Mouse (Mus musculus): ENCODE results near the gene Fam129a. TPM values are rescaled to one million over a fixed set of nuclear protein-coding genes. Genes with fewer than 3 reads are reported as not detected.

The Fam129a gene
- polyA plus RNA-seq, 1 experiment from 2014 or later, result 7.2 TPM

- Histone ChIP-seq H3K36me3 (peaks cover 20% of the 10 kb centered on the region), H3K9ac (no peak overlapping the region), H3K27me3 (no peaks in the 10 kb centered on the region), H3K27ac (no peak overlapping the region), H3K4me3 (no peak overlapping the region), H3K4me1 (peaks cover 30% of the 10 kb centered on the region), H3K9me3 (no peaks in the 10 kb centered on the region), H3K4me2 (no peak overlapping the region)
- 35% methylated on average over 2 of the region's 2 CpGs for WGBS
- ATAC-seq (ENCODE audit: insufficient number of reproducible peaks, insufficient read depth, low FRiP score, low TSS enrichment, low read depth), result no peak
Measured at GRCm38 (mm10) chr1:151758991-151759390, 188.0 kb downstream of the Fam129a start.

- Histone ChIP-seq H3K36me3 (peaks cover 23% of the 10 kb centered on the region), H3K27me3 (no peaks in the 10 kb centered on the region), H3K27ac (no peak overlapping the region), H3K4me1 (peaks cover 11% of the 10 kb centered on the region), H3K9ac (no peak overlapping the region), H3K9me3 (no peaks in the 10 kb centered on the region), H3K4me3 (no peak overlapping the region), H3K4me2 (no peak overlapping the region)
- no peak for ATAC-seq (ENCODE audit: insufficient number of reproducible peaks, insufficient read depth, low FRiP score, low TSS enrichment, low read depth)
- WGBS, result 55% methylated on average over 3 of the region's 3 CpGs
Measured at GRCm38 (mm10) chr1:151764236-151764635, 193.2 kb downstream of the Fam129a start.

- ATAC-seq (ENCODE audit: insufficient number of reproducible peaks, insufficient read depth, low FRiP score, low TSS enrichment, low read depth), result no peak
- 70% methylated on average over 2 of the region's 2 CpGs for WGBS
- no peak overlapping the region for H3K4me2 ChIP-seq
Measured at GRCm38 (mm10) chr1:151766166-151766565, 195.2 kb downstream of the Fam129a start.

GRCm38 (mm10) chr1:151766976-151767654 lies 196.1 kb downstream of the Fam129a start:
- Histone ChIP-seq H3K27me3 (no peaks in the 10 kb centered on the region), H3K36me3 (peaks cover 21% of the 10 kb centered on the region), H3K4me3 (no peak overlapping the region), H3K27ac (no peak overlapping the region), H3K9me3 (no peaks in the 10 kb centered on the region), H3K4me2 (no peak overlapping the region), H3K9ac (no peak overlapping the region), H3K4me1 (peaks cover 6% of the 10 kb centered on the region; the same call in 1 of the 2 replicates)
- WGBS, result 60% methylated on average over 3 of the region's 3 CpGs
- no peak for ATAC-seq (ENCODE audit: insufficient number of reproducible peaks, insufficient read depth, low FRiP score, low TSS enrichment, low read depth)

More at GRCm38 (mm10) chr1:151766166-151766565, 195.2 kb downstream of the Fam129a start:
- Histone ChIP-seq H3K4me3 (no peak overlapping the region), H3K9me3 (no peaks in the 10 kb centered on the region), H3K9ac (no peak overlapping the region), H3K27ac (no peak overlapping the region), H3K27me3 (no peaks in the 10 kb centered on the region), H3K36me3 (peaks cover 22% of the 10 kb centered on the region), H3K4me1 (peaks cover 6% of the 10 kb centered on the region; the same call in 1 of the 2 replicates)

- H3K4me1 ChIP-seq, result peaks cover 6% of the 10 kb centered on the region; the same call in 1 of the 2 replicates
- WGBS, result 77% methylated on average over 3 of the region's 3 CpGs
- H3K36me3 ChIP-seq, result peaks cover 24% of the 10 kb centered on the region
- H3K27me3 ChIP-seq, result no peaks in the 10 kb centered on the region
- H3K4me2 ChIP-seq, result no peak overlapping the region
- H3K9me3 ChIP-seq, result no peaks in the 10 kb centered on the region
- no peak overlapping the region for H3K9ac ChIP-seq
- H3K4me3 ChIP-seq, result no peak overlapping the region
- no peak overlapping the region for H3K27ac ChIP-seq
- ATAC-seq (ENCODE audit: insufficient number of reproducible peaks, insufficient read depth, low FRiP score, low TSS enrichment, low read depth), result no peak
Measured at GRCm38 (mm10) chr1:151769200-151769913, 198.4 kb downstream of the Fam129a start.

Other genes starting within 250 kb of the Fam129a start
- gene Ivns1abp, start 226.7 kb upstream of the Fam129a start, polyA plus RNA-seq (2015; fragmentation: Nextera tagmentation; extraction: Ambion mirVana), result 411 and 420 TPM in 2 replicates
- gene Swt1, start 142.7 kb upstream of the Fam129a start, polyA plus RNA-seq (2015; fragmentation: Nextera tagmentation; extraction: Ambion mirVana), result 33.9 and 37.8 TPM in 2 replicates
- 50.7 and 51.2 TPM in 2 replicates for gene Trmt1l, start 142.6 kb upstream of the Fam129a start, polyA plus RNA-seq (2015; fragmentation: Nextera tagmentation; extraction: Ambion mirVana)
- 103 and 108 TPM in 2 replicates for gene Rnf2, start 70.2 kb upstream of the Fam129a start, polyA plus RNA-seq (2015; fragmentation: Nextera tagmentation; extraction: Ambion mirVana)
- gene Edem3, start 184.2 kb downstream of the Fam129a start, polyA plus RNA-seq (2015; fragmentation: Nextera tagmentation; extraction: Ambion mirVana), result 13.8 and 17.0 TPM in 2 replicates